Mouse (Mus musculus): ENCODE data around the gene Prnd. TPM values are rescaled to one million over a fixed set of nuclear protein-coding genes. Genes with fewer than 3 reads are reported as not detected.

The Prnd gene
- 8.1 and 12.7 TPM in 2 replicates for polyA plus RNA-seq (2015; fragmentation: Nextera tagmentation; extraction: Ambion mirVana)

- Histone ChIP-seq H3K36me3 (ENCODE audit: control insufficient read depth, insufficient read depth, low read length) (no peaks in the 10 kb centered on the region), H3K27me3 (replicated peaks; ENCODE audit: control insufficient read depth, insufficient read depth, low read length) (peaks cover 11% of the 10 kb centered on the region), H3K4me1 (ENCODE audit: control insufficient read depth, insufficient read depth, low read depth, low read length) (peaks cover 9% of the 10 kb centered on the region; the same call in 1 of the 2 replicates), H3K27ac (ENCODE audit: low read depth, low read length) (no peak within 1 kb of the TSS), H3K9ac (ENCODE audit: low read depth, low read length) (no peak within 1 kb of the TSS), H3K9me3 (ENCODE audit: control insufficient read depth, low read length) (no peaks in the 10 kb centered on the region), H3K4me2 (ENCODE audit: low read length) (no peak within 1 kb of the TSS), H3K4me3 (ENCODE audit: low read length) (no peak within 1 kb of the TSS)
- WGBS, result 21% methylated on average over 11 of the region's 11 CpGs
- ATAC-seq, result 0 out of 2 replicates have a peak, but pooled peaks have one; percentile 26
Observed at GRCm38 (mm10) chr2:131950598-131951095, at the start of gene Prnd. Prnd (plus strand) TSS chr2:131950861.

- no peak for ATAC-seq
- no peak overlapping the region for H3K4me3 ChIP-seq (ENCODE audit: low read length)
- WGBS, result 64% methylated on average over 3 of the region's 3 CpGs
- no peaks in the 10 kb centered on the region for H3K27me3 ChIP-seq (replicated peaks; ENCODE audit: control insufficient read depth, insufficient read depth, low read length)
- H3K9me3 ChIP-seq (ENCODE audit: control insufficient read depth, low read length), result no peaks in the 10 kb centered on the region
- no peak overlapping the region for H3K4me2 ChIP-seq (ENCODE audit: low read length)
- no peaks in the 10 kb centered on the region for H3K4me1 ChIP-seq (ENCODE audit: control insufficient read depth, insufficient read depth, low read depth, low read length)
- no peak overlapping the region for H3K9ac ChIP-seq (ENCODE audit: low read depth, low read length)
- H3K36me3 ChIP-seq (ENCODE audit: control insufficient read depth, insufficient read depth, low read length), result no peaks in the 10 kb centered on the region
- H3K27ac ChIP-seq (ENCODE audit: low read depth, low read length), result no peak overlapping the region
Observed at GRCm38 (mm10) chr2:131902423-131902822, 48.2 kb upstream of the Prnd start.

GRCm38 (mm10) chr2:131902867-131903266 lies 47.8 kb upstream of the Prnd start:
- Histone ChIP-seq H3K4me1 (ENCODE audit: control insufficient read depth, insufficient read depth, low read depth, low read length) (no peaks in the 10 kb centered on the region), H3K36me3 (ENCODE audit: control insufficient read depth, insufficient read depth, low read length) (no peaks in the 10 kb centered on the region), H3K4me2 (ENCODE audit: low read length) (no peak overlapping the region), H3K4me3 (ENCODE audit: low read length) (no peak overlapping the region), H3K9me3 (ENCODE audit: control insufficient read depth, low read length) (no peaks in the 10 kb centered on the region), H3K27me3 (replicated peaks; ENCODE audit: control insufficient read depth, insufficient read depth, low read length) (no peaks in the 10 kb centered on the region), H3K9ac (ENCODE audit: low read depth, low read length) (no peak overlapping the region), H3K27ac (ENCODE audit: low read depth, low read length) (no peak overlapping the region)
- WGBS, result 49% methylated on average over 8 of the region's 8 CpGs
- ATAC-seq, result no peak

DNA sequence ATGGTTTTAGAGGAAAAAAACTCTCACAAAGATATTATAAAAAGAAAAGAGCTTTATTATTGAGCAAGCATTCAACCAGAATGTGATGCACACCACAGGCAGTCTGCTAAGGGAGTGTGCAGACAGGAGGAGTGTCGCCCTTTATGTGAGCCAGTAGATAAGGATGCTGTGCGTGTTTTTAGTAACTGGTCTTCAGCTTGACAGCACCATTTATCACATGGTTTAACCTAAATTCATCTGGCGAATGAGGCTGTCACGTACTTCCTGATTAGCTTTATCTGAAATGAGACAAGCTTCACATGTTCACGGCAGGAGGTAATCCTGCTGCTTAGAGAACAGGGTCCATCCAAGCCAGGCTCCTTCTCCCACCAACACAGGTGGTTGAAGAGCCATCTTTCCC lies 45.6 kb upstream of the Prnd start:
- no peak for ATAC-seq
- Histone ChIP-seq H3K4me2 (ENCODE audit: low read length) (no peak overlapping the region), H3K36me3 (ENCODE audit: control insufficient read depth, insufficient read depth, low read length) (no peaks in the 10 kb centered on the region), H3K4me3 (ENCODE audit: low read length) (no peak overlapping the region), H3K27ac (ENCODE audit: low read depth, low read length) (no peak overlapping the region), H3K27me3 (replicated peaks; ENCODE audit: control insufficient read depth, insufficient read depth, low read length) (no peaks in the 10 kb centered on the region), H3K9me3 (ENCODE audit: control insufficient read depth, low read length) (no peaks in the 10 kb centered on the region), H3K9ac (ENCODE audit: low read depth, low read length) (no peak overlapping the region), H3K4me1 (ENCODE audit: control insufficient read depth, insufficient read depth, low read depth, low read length) (no peaks in the 10 kb centered on the region)
- 57% methylated on average over 5 of the region's 5 CpGs for WGBS

- Histone ChIP-seq H3K27me3 (replicated peaks; ENCODE audit: control insufficient read depth, insufficient read depth, low read length) (no peaks in the 10 kb centered on the region), H3K36me3 (ENCODE audit: control insufficient read depth, insufficient read depth, low read length) (no peaks in the 10 kb centered on the region), H3K4me3 (ENCODE audit: low read length) (no peak overlapping the region), H3K9me3 (ENCODE audit: control insufficient read depth, low read length) (no peaks in the 10 kb centered on the region), H3K4me2 (ENCODE audit: low read length) (no peak overlapping the region), H3K9ac (ENCODE audit: low read depth, low read length) (no peak overlapping the region), H3K27ac (ENCODE audit: low read depth, low read length) (no peak overlapping the region), H3K4me1 (ENCODE audit: control insufficient read depth, insufficient read depth, low read depth, low read length) (peaks cover under 1% of the 10 kb centered on the region; the same call in 1 of the 2 replicates)
- no peak for ATAC-seq
- WGBS, result 83% methylated on average over 6 of the region's 6 CpGs
Observed at GRCm38 (mm10) chr2:131905776-131906175, 44.9 kb upstream of the Prnd start.

DNA sequence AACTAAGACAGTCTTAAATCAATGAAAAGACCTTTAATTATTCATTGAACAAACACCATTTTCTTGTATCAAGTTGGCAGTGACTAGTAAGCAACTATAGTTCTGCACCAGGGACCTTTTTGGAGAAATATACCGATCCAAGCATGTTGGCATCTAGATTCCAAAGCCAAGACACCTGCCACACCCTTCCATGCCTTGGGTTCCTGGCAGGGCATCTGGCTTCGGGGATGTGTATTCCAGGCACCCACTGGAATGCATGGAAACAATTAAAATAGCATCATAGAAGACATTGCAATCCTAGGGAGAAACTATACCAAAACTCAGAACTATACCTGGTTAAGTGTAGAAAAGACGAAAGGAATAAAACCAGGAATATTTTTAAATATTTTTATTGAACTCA lies 44.4 kb upstream of the Prnd start:
- no peaks in the 10 kb centered on the region for H3K27me3 ChIP-seq (replicated peaks; ENCODE audit: control insufficient read depth, insufficient read depth, low read length)
- no peak overlapping the region for H3K27ac ChIP-seq (ENCODE audit: low read depth, low read length)
- WGBS, result 86% methylated on average over 3 of the region's 3 CpGs
- H3K4me1 ChIP-seq (ENCODE audit: control insufficient read depth, insufficient read depth, low read depth, low read length), result peaks cover 3% of the 10 kb centered on the region
- no peaks in the 10 kb centered on the region for H3K9me3 ChIP-seq (ENCODE audit: control insufficient read depth, low read length)
- no peak overlapping the region for H3K4me3 ChIP-seq (ENCODE audit: low read length)
- no peak overlapping the region for H3K9ac ChIP-seq (ENCODE audit: low read depth, low read length)
- H3K36me3 ChIP-seq (ENCODE audit: control insufficient read depth, insufficient read depth, low read length), result no peaks in the 10 kb centered on the region
- ATAC-seq, result no peak
- H3K4me2 ChIP-seq (ENCODE audit: low read length), result no peak overlapping the region

- H3K4me2 ChIP-seq (ENCODE audit: low read length), result no peak overlapping the region
- no peak overlapping the region for H3K9ac ChIP-seq (ENCODE audit: low read depth, low read length)
- no peaks in the 10 kb centered on the region for H3K36me3 ChIP-seq (ENCODE audit: control insufficient read depth, insufficient read depth, low read length)
- WGBS, result 82% methylated on average over 1 of the region's 1 CpGs
- no peaks in the 10 kb centered on the region for H3K9me3 ChIP-seq (ENCODE audit: control insufficient read depth, low read length)
- ATAC-seq, result no peak
- peaks cover 9% of the 10 kb centered on the region for H3K4me1 ChIP-seq (ENCODE audit: control insufficient read depth, insufficient read depth, low read depth, low read length)
- H3K4me3 ChIP-seq (ENCODE audit: low read length), result no peak overlapping the region
- no peaks in the 10 kb centered on the region for H3K27me3 ChIP-seq (replicated peaks; ENCODE audit: control insufficient read depth, insufficient read depth, low read length)
- no peak overlapping the region for H3K27ac ChIP-seq (ENCODE audit: low read depth, low read length)
Observed at GRCm38 (mm10) chr2:131906846-131907245, 43.8 kb upstream of the Prnd start.

GRCm38 (mm10) chr2:131907311-131907710 lies 43.4 kb upstream of the Prnd start:
- Histone ChIP-seq H3K4me3 (ENCODE audit: low read length) (no peak overlapping the region), H3K27me3 (replicated peaks; ENCODE audit: control insufficient read depth, insufficient read depth, low read length) (no peaks in the 10 kb centered on the region), H3K9me3 (ENCODE audit: control insufficient read depth, low read length) (no peaks in the 10 kb centered on the region), H3K9ac (ENCODE audit: low read depth, low read length) (no peak overlapping the region), H3K4me2 (ENCODE audit: low read length) (no peak overlapping the region), H3K36me3 (ENCODE audit: control insufficient read depth, insufficient read depth, low read length) (no peaks in the 10 kb centered on the region), H3K27ac (ENCODE audit: low read depth, low read length) (no peak overlapping the region), H3K4me1 (ENCODE audit: control insufficient read depth, insufficient read depth, low read depth, low read length) (peaks cover 14% of the 10 kb centered on the region)
- no peak for ATAC-seq
- WGBS, result 87% methylated on average over 5 of the region's 5 CpGs

GRCm38 (mm10) chr2:131908351-131908861 lies 42.3 kb upstream of the Prnd start:
- no peak for ATAC-seq

More at GRCm38 (mm10) chr2:131908351-131908861, 42.3 kb upstream of the Prnd start:
- no peaks in the 10 kb centered on the region for H3K36me3 ChIP-seq (ENCODE audit: control insufficient read depth, insufficient read depth, low read length)
- no peak overlapping the region for H3K4me3 ChIP-seq (ENCODE audit: low read length)
- 83% methylated on average over 7 of the region's 7 CpGs for WGBS
- no peaks in the 10 kb centered on the region for H3K9me3 ChIP-seq (ENCODE audit: control insufficient read depth, low read length)
- peaks cover 20% of the 10 kb centered on the region for H3K4me1 ChIP-seq (ENCODE audit: control insufficient read depth, insufficient read depth, low read depth, low read length)
- H3K4me2 ChIP-seq (ENCODE audit: low read length), result no peak overlapping the region
- H3K27ac ChIP-seq (ENCODE audit: low read depth, low read length), result no peak overlapping the region
- no peaks in the 10 kb centered on the region for H3K27me3 ChIP-seq (replicated peaks; ENCODE audit: control insufficient read depth, insufficient read depth, low read length)
- H3K9ac ChIP-seq (ENCODE audit: low read depth, low read length), result no peak overlapping the region

Measured in hindbrain, embryonic 16.5 days (tissue).